Mouse (Mus musculus) myocyte (in vitro differentiated cells): ENCODE results near the gene Angptl8. TPM values are rescaled to one million over a fixed set of nuclear protein-coding genes. Genes with fewer than 3 reads are reported as not detected.

ENCODE experiments used
- H3K27me3 ChIP-seq: one replicate; pipeline ENCODE4 v1.6.1; 2011; ENCODE audit not compliant: control insufficient read depth, insufficient read depth, insufficient read length
- H3K36me3 ChIP-seq: one replicate; pipeline ENCODE4 v1.6.1; 2011; ENCODE audit not compliant: control insufficient read depth, insufficient read depth
- H3K4me2 ChIP-seq: one replicate; pipeline ENCODE4 v1.6.1; 2011; ENCODE audit warnings: low read depth, control low read depth
- H3K4me3 ChIP-seq: one replicate; pipeline ENCODE4 v1.5.1; 2011; ENCODE audit warnings: mild to moderate bottlenecking, control low read depth, moderate library complexity
- H3K79me2 ChIP-seq: one replicate; pipeline ENCODE4 v1.6.1; 2011; ENCODE audit not compliant: control insufficient read depth, insufficient read depth
- H3ac ChIP-seq: one replicate; pipeline ENCODE4 v1.6.1; 2011; ENCODE audit not compliant: control insufficient read depth, insufficient read length
- CEBPB ChIP-seq: IDR thresholded peaks from 2 replicates; pipeline ENCODE4 v1.6.1; 2011; ENCODE audit warnings: mild to moderate bottlenecking, moderate library complexity; ENCODE audit not compliant: poor library complexity, insufficient read depth, severe bottlenecking
- E2F4 ChIP-seq: IDR thresholded peaks from one replicate; pipeline ENCODE4 v1.6.1; 2011; ENCODE audit warnings: mild to moderate bottlenecking, control low read depth, moderate library complexity; ENCODE audit not compliant: insufficient read depth
- MAX ChIP-seq: IDR thresholded peaks from one replicate; pipeline ENCODE4 v1.6.1; 2011; ENCODE audit warnings: low read depth, mild to moderate bottlenecking, control low read depth
- MYOD1 ChIP-seq, 3 experiments: IDR thresholded peaks; one replicate each; pipeline ENCODE4 v1.6.1; 2011; ENCODE audit warnings: control low read depth in 2 of 3, low read depth in 2 of 3, mild to moderate bottlenecking in 2 of 3, moderate library complexity in 1 of 3; ENCODE audit not compliant: insufficient read length in 2 of 3, control insufficient read depth in 1 of 3
- MYOG ChIP-seq, 3 experiments: IDR thresholded peaks; one replicate each; pipeline ENCODE4 v1.6.1; 2011; ENCODE audit warnings: control low read depth in 2 of 3, low read depth in 2 of 3, mild to moderate bottlenecking in 2 of 3; ENCODE audit not compliant: insufficient read length in 2 of 3, control insufficient read depth in 1 of 3, insufficient read depth in 1 of 3
- POLR2A ChIP-seq: IDR thresholded peaks from one replicate; pipeline ENCODE4 v1.6.1; 2011; ENCODE audit warnings: low read depth, mild to moderate bottlenecking, control low read depth, moderate library complexity; ENCODE audit not compliant: insufficient read length
- POLR2AphosphoS2 ChIP-seq: IDR thresholded peaks from one replicate; pipeline ENCODE4 v1.6.1; 2011; ENCODE audit warnings: low read depth, control low read depth; ENCODE audit not compliant: insufficient read length
- REST ChIP-seq: IDR thresholded peaks from one replicate; pipeline ENCODE4 v1.6.1; 2011; ENCODE audit warnings: mild to moderate bottlenecking, control low read depth, moderate library complexity; ENCODE audit not compliant: insufficient read depth, insufficient read length
- SRF ChIP-seq: IDR thresholded peaks from one replicate; pipeline ENCODE4 v1.6.1; 2011; ENCODE audit warnings: low read depth; ENCODE audit not compliant: control insufficient read depth, insufficient read length
- TCF12 ChIP-seq: IDR thresholded peaks from one replicate; pipeline ENCODE4 v1.6.1; 2011; ENCODE audit warnings: mild to moderate bottlenecking, control low read depth; ENCODE audit not compliant: poor library complexity, insufficient read depth, severe bottlenecking
- TCF3 ChIP-seq: IDR thresholded peaks from one replicate; pipeline ENCODE4 v1.6.1; 2011; ENCODE audit warnings: low read depth, control low read depth; ENCODE audit not compliant: insufficient read length
- USF1 ChIP-seq: IDR thresholded peaks from one replicate; pipeline ENCODE4 v1.6.1; 2011; ENCODE audit warnings: low read depth, mild to moderate bottlenecking, control low read depth, moderate library complexity
- polyA plus RNA-seq: library from polyadenylated mRNA; unstranded; fragments of >200 nt; fragmentation: generic; extraction: Trizol; gene quantifications from one replicate; pipeline ENCODE4 v1.2.1, GENCODE M21; 2012; ENCODE audit warnings: missing spikeins

The Angptl8 gene
- polyA plus RNA-seq, 1 experiment: not detected

GRCm38 (mm10) chr9:21824366-21824765, 10.9 kb upstream of the Angptl8 start:
- no peak for TF ChIP-seq E2F4
- no peak for TF ChIP-seq USF1
- TF ChIP-seq TCF3: no peak
- TF ChIP-seq SRF: no peak
- TF ChIP-seq POLR2A: no peak
- TF ChIP-seq MAX: no peak
- no peak for TF ChIP-seq POLR2AphosphoS2
- no peak for TF ChIP-seq REST
- no peak for TF ChIP-seq MYOD1 (IDR thresholded peaks at IDR 0.05; ENCODE audit: control insufficient read depth in 1 of 3, insufficient read length in 2 of 3, low read depth in 2 of 3)
- TF ChIP-seq CEBPB: no peak
- TF ChIP-seq TCF12: no peak
- TF ChIP-seq MYOG (IDR thresholded peaks at IDR 0.05; ENCODE audit: control insufficient read depth in 1 of 3, insufficient read depth in 1 of 3, insufficient read length in 2 of 3, low read depth in 2 of 3): no peak
- H3K36me3 ChIP-seq: no peaks in the 10 kb centered on the region

GRCm38 (mm10) chr9:21829834-21830460, 5.4 kb upstream of the Angptl8 start:
- Histone ChIP-seq H3K36me3 (no peaks in the 10 kb centered on the region), H3K4me3 (no peak overlapping the region)

More at GRCm38 (mm10) chr9:21824366-21824765, 10.9 kb upstream of the Angptl8 start:
- H3K4me3 ChIP-seq: no peak overlapping the region
- no peaks in the 10 kb centered on the region for H3K27me3 ChIP-seq
- no peaks in the 10 kb centered on the region for H3K79me2 ChIP-seq
- no peak overlapping the region for H3K4me2 ChIP-seq
- no peak overlapping the region for H3ac ChIP-seq

GRCm38 (mm10) chr9:21830461-21830850, 4.9 kb upstream of the Angptl8 start:
- Histone ChIP-seq H3ac (no peak overlapping the region), H3K79me2 (no peaks in the 10 kb centered on the region), H3K27me3 (no peaks in the 10 kb centered on the region), H3K36me3 (no peaks in the 10 kb centered on the region), H3K4me2 (no peak overlapping the region), H3K4me3 (no peak overlapping the region)
- no peak for TF ChIP-seq MYOD1 (IDR thresholded peaks at IDR 0.05; ENCODE audit: control insufficient read depth in 1 of 3, insufficient read length in 2 of 3, low read depth in 2 of 3)
- no peak for TF ChIP-seq TCF12
- TF ChIP-seq SRF: no peak
- TF ChIP-seq USF1: no peak
- no peak for TF ChIP-seq POLR2A
- no peak for TF ChIP-seq CEBPB
- no peak for TF ChIP-seq POLR2AphosphoS2
- TF ChIP-seq MAX: no peak
- no peak for TF ChIP-seq REST
- TF ChIP-seq TCF3: no peak
- no peak for TF ChIP-seq MYOG (IDR thresholded peaks at IDR 0.05; ENCODE audit: control insufficient read depth in 1 of 3, insufficient read depth in 1 of 3, insufficient read length in 2 of 3, low read depth in 2 of 3)
- no peak for TF ChIP-seq E2F4

More at GRCm38 (mm10) chr9:21829834-21830460, 5.4 kb upstream of the Angptl8 start:
- TF ChIP-seq MYOG (IDR thresholded peaks at IDR 0.05; ENCODE audit: control insufficient read depth in 1 of 3, insufficient read depth in 1 of 3, insufficient read length in 2 of 3, low read depth in 2 of 3): no peak
- Histone ChIP-seq H3K79me2 (no peaks in the 10 kb centered on the region), H3ac (no peak overlapping the region), H3K4me2 (no peak overlapping the region), H3K27me3 (no peaks in the 10 kb centered on the region)

GRCm38 (mm10) chr9:21830936-21831335, 4.4 kb upstream of the Angptl8 start:
- TF ChIP-seq TCF3 (no peak), REST (no peak), MAX (no peak), E2F4 (no peak), SRF (no peak), USF1 (no peak), TCF12 (no peak), MYOD1 (IDR thresholded peaks at IDR 0.05; ENCODE audit: control insufficient read depth in 1 of 3, insufficient read length in 2 of 3, low read depth in 2 of 3) (no peak), POLR2A (no peak), MYOG (IDR thresholded peaks at IDR 0.05; ENCODE audit: control insufficient read depth in 1 of 3, insufficient read depth in 1 of 3, insufficient read length in 2 of 3, low read depth in 2 of 3) (no peak), POLR2AphosphoS2 (no peak), CEBPB (no peak)

More at GRCm38 (mm10) chr9:21830936-21831335, 4.4 kb upstream of the Angptl8 start:
- Histone ChIP-seq H3K79me2 (no peaks in the 10 kb centered on the region), H3K36me3 (no peaks in the 10 kb centered on the region), H3K27me3 (no peaks in the 10 kb centered on the region), H3K4me3 (no peak overlapping the region), H3ac (no peak overlapping the region), H3K4me2 (no peak overlapping the region)
